Mouse (Mus musculus) spleen, adult 2 months (tissue): ENCODE data around the gene Ppp2r5a.

Experiments used
- CTCF ChIP-seq: fragments of 200-500 bp; IDR thresholded peaks from 2 replicates; pipeline ENCODE4 v1.5.1; 2011; ENCODE audit warnings: mild to moderate bottlenecking, inconsistent platforms; ENCODE audit not compliant: insufficient read depth, insufficient read length, insufficient replicate concordance; ENCODE audit errors: extremely low read depth
- POLR2A ChIP-seq: fragments of 200-500 bp; IDR thresholded peaks from 2 replicates; pipeline ENCODE4 v1.6.1; 2011; ENCODE audit warnings: low read depth, low read length, inconsistent platforms

- TF ChIP-seq POLR2A (no peak), CTCF (no peak)
Observed at GRCm38 (mm10) chr1:191444467-191444866, 41.4 kb upstream of the Ppp2r5a start.
